8 mouse cellular contexts compared by ENCODE assay signal in genomic region chr5:40952901-40953595, GRCm38 (mm10).
DNase-seq lines count a peak whose midpoint lies in the region; ATAC-seq lines count a peak whose summit lies in the region.

No protein-coding gene starts in this region.

- no peaks in the 10 kb centered on the region for H3K27me3 ChIP-seq in intestine, embryonic 15.5 days (replicated peaks)
- H3K27me3 ChIP-seq in midbrain, embryonic 10.5 days (ENCODE audit: low read depth, poor library complexity, severe bottlenecking), result no peaks in the 10 kb centered on the region
- no peaks in the 10 kb centered on the region for H3K27me3 ChIP-seq in stomach, embryonic 14.5 days (ENCODE audit: control insufficient read depth, insufficient read depth, low read length)

- no peaks in the 10 kb centered on the region for H3K4me1 ChIP-seq in intestine, embryonic 15.5 days (replicated peaks)
- H3K4me1 ChIP-seq in midbrain, embryonic 10.5 days, result no peaks in the 10 kb centered on the region
- H3K4me1 ChIP-seq in stomach, embryonic 14.5 days (ENCODE audit: control insufficient read depth, insufficient read depth, low read length), result no peaks in the 10 kb centered on the region

- H3K4me3 ChIP-seq in intestine, embryonic 15.5 days (replicated peaks), result no peak overlapping the region
- H3K4me3 ChIP-seq in midbrain, embryonic 10.5 days, result no peak overlapping the region
- no peak overlapping the region for H3K4me3 ChIP-seq in stomach, embryonic 14.5 days (ENCODE audit: low read depth, low read length)

- 2% methylated on average over 4 of the region's 4 CpGs for WGBS in intestine, embryonic 15.5 days
- WGBS in midbrain, embryonic 10.5 days, result 10% methylated on average over 4 of the region's 4 CpGs
- 3% methylated on average over 4 of the region's 4 CpGs for WGBS in stomach, embryonic 14.5 days

- peak; percentile 11 for DNase-seq in gastrocnemius, postnatal 10 days
- no peak for DNase-seq in gastrocnemius, postnatal 36 days
- DNase-seq in cerebellum, adult 11-12 months, result peak; percentile 40
- peak; percentile 67 for DNase-seq in forelimb bud, embryonic 11.5 days (ENCODE audit: low read depth, low spot score)
- DNase-seq in left cerebral cortex, adult 8-10 months (ENCODE audit: low spot score in 2 of 2), result peak; percentile 21 to 64
- peak; percentile 46 for DNase-seq in midbrain, embryonic 10.5 days (ENCODE audit: low spot score)

- H3K9ac ChIP-seq in intestine, embryonic 15.5 days, result no peak overlapping the region
- H3K9ac ChIP-seq in stomach, embryonic 14.5 days (replicated peaks; ENCODE audit: low read depth, low read length), result no peak overlapping the region

- intact Hi-C loops in gastrocnemius, postnatal 36 days (cut with DNase I), result no loop called here

- no peak overlapping the region for H3K27ac ChIP-seq in intestine, embryonic 15.5 days
- no peak overlapping the region for H3K27ac ChIP-seq in midbrain, embryonic 10.5 days (replicated peaks)
- no peak overlapping the region for H3K27ac ChIP-seq in stomach, embryonic 14.5 days (ENCODE audit: low read length)

- peak; percentile 90 for ATAC-seq in intestine, embryonic 15.5 days
- ATAC-seq in stomach, embryonic 14.5 days (ENCODE audit: insufficient number of reproducible peaks, insufficient read depth, low FRiP score, low read depth), result peak; percentile 72; the same call in 1 of the 2 replicates

- no peak overlapping the region for H3K4me2 ChIP-seq in intestine, embryonic 15.5 days (replicated peaks)
- H3K4me2 ChIP-seq in stomach, embryonic 14.5 days (replicated peaks; ENCODE audit: low read depth, low read length), result no peak overlapping the region

- H3K9me3 ChIP-seq in intestine, embryonic 15.5 days, result no peaks in the 10 kb centered on the region
- no peaks in the 10 kb centered on the region for H3K9me3 ChIP-seq in midbrain, embryonic 10.5 days (replicated peaks)
- no peaks in the 10 kb centered on the region for H3K9me3 ChIP-seq in stomach, embryonic 14.5 days (ENCODE audit: control insufficient read depth, low read depth, low read length)

- no peaks in the 10 kb centered on the region for H3K36me3 ChIP-seq in intestine, embryonic 15.5 days
- H3K36me3 ChIP-seq in midbrain, embryonic 10.5 days, result no peaks in the 10 kb centered on the region
- no peaks in the 10 kb centered on the region for H3K36me3 ChIP-seq in stomach, embryonic 14.5 days (ENCODE audit: control insufficient read depth, insufficient read depth, low read length)

Comparison
In these comparisons a context has a peak if more than half of its experiments do, and no peak if none do; other contexts are left out.
1. DNase-seq: peak in gastrocnemius, postnatal 10 days (single experiment), cerebellum, adult 11-12 months (single experiment), forelimb bud, embryonic 11.5 days (single experiment), left cerebral cortex, adult 8-10 months (2 of 2) and midbrain, embryonic 10.5 days (single experiment); none in gastrocnemius, postnatal 36 days (0 of 2).